Mouse (Mus musculus): ENCODE measurements at regions not wholly inside any gene's neighbourhood (a gene's known extent, or its start where the extent isn't known, plus 50 kb on each side); places are given as distances from the start of the nearest gene placed in this dataset.

GRCm38 (mm10) chr6:36004701-36005100, 383.2 kb upstream of the Chrm2 start:
- DNase-seq (ENCODE audit: low spot score), result peak; percentile 3

GRCm38 (mm10) chr6:36002090-36002489, 385.8 kb upstream of the Chrm2 start:
- no peak for DNase-seq (ENCODE audit: low spot score)

GRCm38 (mm10) chr6:35988891-35989290, 399.0 kb upstream of the Chrm2 start:
- no peak for DNase-seq (ENCODE audit: low spot score)

GRCm38 (mm10) chr6:35940071-35940470, 400.4 kb upstream of the Mtpn start:
- no peak for DNase-seq (ENCODE audit: low spot score)

- no peak for DNase-seq (ENCODE audit: low spot score)
Observed at GRCm38 (mm10) chr6:35924189-35924588, 384.5 kb upstream of the Mtpn start.

- no peak for DNase-seq (ENCODE audit: low spot score)
Observed at GRCm38 (mm10) chr6:35897990-35898389, 358.3 kb upstream of the Mtpn start.

GRCm38 (mm10) chr6:35895692-35896091, 356.0 kb upstream of the Mtpn start:
- no peak for DNase-seq (ENCODE audit: low spot score)

- no peak for DNase-seq (ENCODE audit: low spot score)
Observed at GRCm38 (mm10) chr6:35874671-35875070, 335.0 kb upstream of the Mtpn start.

GRCm38 (mm10) chr6:35871388-35871787, 331.7 kb upstream of the Mtpn start:
- no peak for DNase-seq (ENCODE audit: low spot score)

- no peak for DNase-seq (ENCODE audit: low spot score)
Observed at GRCm38 (mm10) chr6:35864218-35864617, 324.5 kb upstream of the Mtpn start.

- no peak for DNase-seq (ENCODE audit: low spot score)
Observed at GRCm38 (mm10) chr6:35853993-35854392, 314.3 kb upstream of the Mtpn start.

- DNase-seq (ENCODE audit: low spot score), result no peak
Observed at GRCm38 (mm10) chr6:35816657-35817056, 277.0 kb upstream of the Mtpn start.

- DNase-seq (ENCODE audit: low spot score), result no peak
Observed at GRCm38 (mm10) chr6:35814476-35814875, 274.8 kb upstream of the Mtpn start.

- no peak for DNase-seq (ENCODE audit: low spot score)
Observed at GRCm38 (mm10) chr6:35805738-35806137, 266.1 kb upstream of the Mtpn start.

GRCm38 (mm10) chr6:35804041-35804440, 264.4 kb upstream of the Mtpn start:
- DNase-seq (ENCODE audit: low spot score), result no peak

- DNase-seq (ENCODE audit: low spot score), result no peak
Observed at GRCm38 (mm10) chr6:35779706-35780105, 240.0 kb upstream of the Mtpn start.

- no peak for DNase-seq (ENCODE audit: low spot score)
Observed at GRCm38 (mm10) chr6:35770907-35771306, 231.2 kb upstream of the Mtpn start.

GRCm38 (mm10) chr6:35759606-35760246, 220.0 kb upstream of the Mtpn start:
- no peak for DNase-seq (ENCODE audit: low spot score)

GRCm38 (mm10) chr6:35746034-35746433, 206.3 kb upstream of the Mtpn start:
- no peak for DNase-seq (ENCODE audit: low spot score)

- DNase-seq (ENCODE audit: low spot score), result no peak
Observed at GRCm38 (mm10) chr6:35705587-35705986, 165.9 kb upstream of the Mtpn start.

GRCm38 (mm10) chr6:35667062-35667461, 127.4 kb upstream of the Mtpn start:
- no peak for DNase-seq (ENCODE audit: low spot score)

- DNase-seq (ENCODE audit: low spot score), result no peak
Observed at GRCm38 (mm10) chr6:35651401-35651800, 111.7 kb upstream of the Mtpn start.

- DNase-seq (ENCODE audit: low spot score), result no peak
Observed at GRCm38 (mm10) chr6:35645210-35645609, 105.5 kb upstream of the Mtpn start.

- DNase-seq (ENCODE audit: low spot score), result no peak
Observed at GRCm38 (mm10) chr6:35640672-35641071, 101.0 kb upstream of the Mtpn start.
